Mouse (Mus musculus) midbrain, embryonic 11.5 days (tissue): ENCODE results near the gene Fos. TPM values are rescaled to one million over a fixed set of nuclear protein-coding genes. Genes with fewer than 3 reads are reported as not detected.

ENCODE experiments used
- ATAC-seq: fragments of 200-750 bp; cut with Nextera tagmentation; 2 replicates; pipeline ENCODE4 v1.8.0; 2017; ENCODE audit warnings: moderate TSS enrichment, moderate library complexity; ENCODE audit not compliant: low FRiP score
- DNase-seq: peaks from one replicate; pipeline ENCODE4 v3.0.0; 2015; ENCODE audit warnings: low spot score; ENCODE audit errors: missing footprints
- H3K27ac ChIP-seq: fragments of 300-500 bp; sonication (generic); 2 replicates; pipeline ENCODE4 v1.5.1; 2014; ENCODE audit warnings: low read depth, low read length
- H3K27me3 ChIP-seq: fragments of 300-500 bp; sonication (generic); 2 replicates; pipeline ENCODE4 v1.6.1; 2014; ENCODE audit warnings: mild to moderate bottlenecking, low read length, moderate library complexity, mixed read lengths; ENCODE audit not compliant: control insufficient read depth, insufficient read depth
- H3K36me3 ChIP-seq: fragments of 300-500 bp; sonication (generic); 2 replicates; pipeline ENCODE4 v1.6.1; 2014; ENCODE audit warnings: mild to moderate bottlenecking, low read length, moderate library complexity, mixed read lengths; ENCODE audit not compliant: control insufficient read depth, insufficient read depth
- H3K4me1 ChIP-seq: fragments of 300-500 bp; sonication (generic); 2 replicates; pipeline ENCODE4 v1.6.1; 2014; ENCODE audit warnings: low read length; ENCODE audit not compliant: control insufficient read depth, insufficient read depth
- H3K4me2 ChIP-seq: fragments of 300-500 bp; sonication (generic); 2 replicates; pipeline ENCODE4 v1.6.1; 2014; ENCODE audit warnings: mild to moderate bottlenecking, moderate library complexity
- H3K4me3 ChIP-seq: fragments of 300-500 bp; sonication (generic); 2 replicates; pipeline ENCODE4 v1.5.1; 2014; ENCODE audit warnings: low read depth, low read length
- H3K9ac ChIP-seq: fragments of 300-500 bp; sonication (generic); 2 replicates; pipeline ENCODE4 v1.6.1; 2014; ENCODE audit warnings: low read length
- H3K9me3 ChIP-seq: fragments of 300-500 bp; sonication (generic); 2 replicates; pipeline ENCODE4 v1.6.1; 2016; ENCODE audit warnings: low read length; ENCODE audit not compliant: control insufficient read depth
- WGBS: fragments of 180-500 bp; shearing (Covaris S2); extraction: QIAGEN DNeasy Blood & Tissue Kit; methylation state at CpG from one replicate; pipeline ENCODE4 v1.1.7; 2014; 5-methylcytosine and 5-hydroxymethylcytosine counted together
- polyA plus RNA-seq: library from polyadenylated mRNA; unstranded; fragments of >200 nt; fragmentation: Nextera tagmentation; extraction: Ambion mirVana; gene quantifications from 2 replicates; pipeline ENCODE4 v1.2.1, GENCODE M21; 2014

The Fos gene
- polyA plus RNA-seq, 1 experiment from 2014 or later: 0.89 TPM

DNA sequence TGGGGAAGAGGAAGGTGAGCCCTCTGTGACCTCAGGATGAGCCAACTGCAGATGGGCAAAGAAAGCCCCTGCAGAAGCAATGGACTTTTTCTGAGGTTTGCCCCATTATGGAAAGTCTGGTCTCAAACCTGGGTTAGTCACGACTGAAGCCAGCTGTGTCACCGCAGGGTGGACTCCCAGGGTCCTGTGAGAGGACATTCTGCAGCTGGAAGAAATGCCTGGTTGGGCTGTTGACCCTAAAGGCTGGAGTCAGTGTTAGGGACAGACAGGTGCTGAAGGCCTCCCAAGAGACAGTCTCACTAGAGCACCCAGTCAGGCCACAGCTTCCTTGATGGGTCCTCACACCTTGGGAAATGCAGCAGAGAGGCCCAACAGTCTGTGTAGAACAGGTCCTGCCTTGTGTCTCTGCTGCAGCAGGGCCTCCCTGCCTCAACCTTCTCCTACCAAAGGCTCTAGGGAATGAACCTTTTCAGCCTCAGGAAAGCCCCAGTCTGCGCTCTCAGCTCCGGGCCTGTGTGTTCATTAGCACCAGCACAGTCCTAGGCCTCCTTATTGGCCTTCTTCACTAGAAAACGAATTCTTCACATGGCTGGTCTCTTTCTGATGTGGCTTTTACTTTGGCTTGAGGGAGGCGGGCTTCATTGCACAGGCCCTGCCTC lies 40.2 kb downstream of the Fos start:
- no peaks in the 10 kb centered on the region for H3K36me3 ChIP-seq
- no peaks in the 10 kb centered on the region for H3K4me1 ChIP-seq
- no peak overlapping the region for H3K27ac ChIP-seq
- WGBS: 74% methylated on average over 6 of the region's 6 CpGs
- no peak overlapping the region for H3K9ac ChIP-seq
- H3K4me2 ChIP-seq: no peak overlapping the region
- H3K4me3 ChIP-seq: no peak overlapping the region
- DNase-seq (no peak), ATAC-seq (no peak)
- H3K9me3 ChIP-seq: no peaks in the 10 kb centered on the region
- no peaks in the 10 kb centered on the region for H3K27me3 ChIP-seq

DNA sequence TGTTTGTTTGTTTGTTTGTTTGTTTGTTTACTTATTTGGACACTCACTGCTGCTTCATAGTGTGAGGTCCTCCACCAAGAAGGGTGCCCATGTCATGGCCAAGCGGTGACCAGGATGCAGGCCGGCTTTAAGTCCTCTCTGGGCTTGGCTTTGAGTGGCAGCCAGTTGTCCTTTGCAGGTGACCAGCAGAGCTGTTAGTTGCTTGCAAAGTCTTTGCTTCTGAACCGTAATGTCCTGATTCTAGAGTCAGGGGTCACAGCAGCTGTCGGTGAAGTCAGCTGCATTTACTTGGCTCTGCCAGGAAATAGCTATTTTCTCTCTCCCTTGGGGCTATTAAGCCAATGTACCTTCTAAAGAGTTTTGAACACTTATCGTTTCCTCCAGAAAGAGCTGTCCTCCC lies 41.3 kb downstream of the Fos start:
- Histone ChIP-seq H3K4me1 (no peaks in the 10 kb centered on the region), H3K27me3 (no peaks in the 10 kb centered on the region), H3K4me3 (no peak overlapping the region), H3K27ac (no peak overlapping the region), H3K9me3 (no peaks in the 10 kb centered on the region), H3K36me3 (no peaks in the 10 kb centered on the region), H3K4me2 (no peak overlapping the region), H3K9ac (no peak overlapping the region)
- no peak for ATAC-seq
- 87% methylated on average over 5 of the region's 5 CpGs for WGBS
- no peak for DNase-seq

- no peak overlapping the region for H3K9ac ChIP-seq
- no peaks in the 10 kb centered on the region for H3K36me3 ChIP-seq
- H3K4me1 ChIP-seq: no peaks in the 10 kb centered on the region
- no peaks in the 10 kb centered on the region for H3K9me3 ChIP-seq
- no peak overlapping the region for H3K27ac ChIP-seq
- 89% methylated on average over 3 of the region's 3 CpGs for WGBS
- no peaks in the 10 kb centered on the region for H3K27me3 ChIP-seq
- no peak overlapping the region for H3K4me3 ChIP-seq
- ATAC-seq (no peak), DNase-seq (no peak)
- H3K4me2 ChIP-seq: no peak overlapping the region
Observed at GRCm38 (mm10) chr12:85515865-85516264, 42.2 kb downstream of the Fos start.

DNA sequence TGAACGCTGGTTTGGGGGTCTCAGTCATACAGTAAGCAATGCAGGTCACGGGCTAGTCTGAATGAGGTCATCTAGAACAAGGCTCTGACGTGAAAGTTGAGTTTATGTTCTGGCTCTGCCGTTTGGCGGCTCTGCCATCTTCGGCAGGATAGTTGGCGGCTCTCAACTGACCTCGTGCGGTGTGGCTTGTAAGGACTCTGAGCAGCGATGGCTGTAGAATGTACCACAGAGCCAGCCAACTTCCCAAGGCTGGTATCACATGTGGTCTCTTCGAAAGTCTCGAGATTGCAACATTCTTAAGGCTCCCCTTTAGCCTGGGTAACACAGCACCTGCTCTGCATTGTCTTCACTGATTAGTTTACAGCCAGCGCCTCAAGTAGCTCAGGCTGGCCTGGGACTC lies 43.6 kb downstream of the Fos start:
- Histone ChIP-seq H3K36me3 (no peaks in the 10 kb centered on the region), H3K9ac (no peak overlapping the region), H3K9me3 (no peaks in the 10 kb centered on the region), H3K27me3 (no peaks in the 10 kb centered on the region), H3K4me1 (no peaks in the 10 kb centered on the region), H3K27ac (no peak overlapping the region), H3K4me2 (no peak overlapping the region), H3K4me3 (no peak overlapping the region)
- WGBS: 91% methylated on average over 13 of the region's 13 CpGs
- no peak for DNase-seq
- ATAC-seq: no peak

DNA sequence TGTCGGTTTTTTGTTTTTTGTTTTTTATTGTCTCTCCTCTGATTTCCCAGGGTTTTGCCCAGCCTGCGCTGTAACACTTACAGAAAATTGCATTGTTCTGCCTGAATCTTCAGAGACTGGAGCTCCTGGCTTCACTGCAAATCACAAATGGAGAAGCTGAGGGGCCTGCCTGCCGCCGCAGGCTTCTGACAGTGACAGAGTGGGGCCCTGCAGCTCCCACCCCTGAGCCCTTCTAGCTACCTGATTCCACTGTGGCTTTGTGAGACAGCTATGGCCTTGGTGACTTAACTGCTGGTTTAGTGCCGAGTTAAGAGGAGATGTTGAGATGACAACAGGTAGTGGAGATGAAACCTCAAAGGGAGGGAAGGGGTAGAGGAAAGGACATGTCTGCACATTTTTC lies 44.3 kb downstream of the Fos start:
- Histone ChIP-seq H3K27me3 (no peaks in the 10 kb centered on the region), H3K4me1 (no peaks in the 10 kb centered on the region), H3K36me3 (no peaks in the 10 kb centered on the region), H3K27ac (no peak overlapping the region), H3K9ac (no peak overlapping the region), H3K4me3 (no peak overlapping the region), H3K4me2 (no peak overlapping the region), H3K9me3 (no peaks in the 10 kb centered on the region)
- DNase-seq (no peak), ATAC-seq (no peak)
- 91% methylated on average over 5 of the region's 5 CpGs for WGBS

DNA sequence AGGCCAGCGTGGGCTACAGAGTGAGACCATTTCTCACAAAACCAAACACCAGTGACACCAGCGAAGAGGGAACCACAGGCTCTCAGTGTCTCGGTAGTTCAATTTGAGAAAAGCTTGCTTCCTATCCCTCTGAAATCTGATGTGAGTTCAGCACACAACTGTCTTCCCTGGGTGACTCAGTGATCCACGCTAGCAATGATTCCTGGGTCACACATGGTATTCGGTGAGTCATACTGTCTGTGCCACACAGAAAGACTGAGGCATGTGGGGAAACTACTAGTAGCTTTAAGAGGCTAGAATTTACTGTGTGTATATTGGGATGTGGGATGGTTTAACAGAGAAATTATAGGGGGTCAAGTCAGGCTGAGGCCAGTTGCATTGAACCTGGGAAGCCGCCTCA lies 45.9 kb downstream of the Fos start:
- Histone ChIP-seq H3K4me3 (no peak overlapping the region), H3K9ac (no peak overlapping the region), H3K4me2 (no peak overlapping the region), H3K27ac (no peak overlapping the region), H3K4me1 (peaks cover 6% of the 10 kb centered on the region), H3K9me3 (no peaks in the 10 kb centered on the region), H3K27me3 (no peaks in the 10 kb centered on the region), H3K36me3 (no peaks in the 10 kb centered on the region)
- DNase-seq: no peak
- ATAC-seq: no peak
- WGBS: 93% methylated on average over 6 of the region's 6 CpGs

GRCm38 (mm10) chr12:85521101-85521500 lies 47.4 kb downstream of the Fos start:
- no peak for DNase-seq
- H3K36me3 ChIP-seq: no peaks in the 10 kb centered on the region
- peaks cover 10% of the 10 kb centered on the region for H3K4me1 ChIP-seq
- H3K9ac ChIP-seq: no peak overlapping the region
- H3K4me2 ChIP-seq: no peak overlapping the region
- WGBS: 86% methylated on average over 6 of the region's 6 CpGs
- H3K4me3 ChIP-seq: no peak overlapping the region
- no peaks in the 10 kb centered on the region for H3K9me3 ChIP-seq
- ATAC-seq: no peak
- no peaks in the 10 kb centered on the region for H3K27me3 ChIP-seq
- no peak overlapping the region for H3K27ac ChIP-seq

DNA sequence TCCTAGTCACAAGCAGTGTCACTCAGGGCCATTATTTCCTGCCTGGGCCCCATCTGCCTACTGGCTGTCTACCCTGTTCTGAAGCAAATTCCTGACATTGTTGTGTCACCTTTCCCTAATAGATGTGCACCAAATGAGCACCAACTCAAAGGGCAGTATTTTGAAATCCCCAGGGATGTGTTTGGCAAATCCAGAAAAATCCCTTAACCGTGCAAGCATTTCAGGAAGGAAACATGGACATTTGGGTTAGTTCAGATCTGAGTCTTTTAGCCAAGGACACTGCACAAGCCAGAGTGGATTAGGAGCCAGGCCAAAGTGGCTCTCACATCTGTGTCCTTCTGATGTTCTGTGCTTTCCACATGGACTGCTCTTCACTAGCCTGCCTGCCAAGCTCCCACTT lies 48.0 kb downstream of the Fos start:
- H3K27ac ChIP-seq: no peak overlapping the region
- no peak overlapping the region for H3K4me2 ChIP-seq
- H3K4me1 ChIP-seq: peaks cover 10% of the 10 kb centered on the region
- DNase-seq (no peak), ATAC-seq (no peak)
- H3K36me3 ChIP-seq: no peaks in the 10 kb centered on the region
- H3K9ac ChIP-seq: no peak overlapping the region
- no peak overlapping the region for H3K4me3 ChIP-seq
- WGBS: 89% methylated on average over 1 of the region's 1 CpGs
- no peaks in the 10 kb centered on the region for H3K27me3 ChIP-seq
- H3K9me3 ChIP-seq: no peaks in the 10 kb centered on the region

GRCm38 (mm10) chr12:85522631-85523388 lies 49.1 kb downstream of the Fos start:
- WGBS: 83% methylated on average over 7 of the region's 7 CpGs
- H3K27ac ChIP-seq: no peak overlapping the region
- ATAC-seq (no peak), DNase-seq (no peak)
- H3K4me2 ChIP-seq: no peak overlapping the region
- H3K4me1 ChIP-seq: peaks cover 10% of the 10 kb centered on the region
- H3K9ac ChIP-seq: no peak overlapping the region
- no peaks in the 10 kb centered on the region for H3K27me3 ChIP-seq
- no peaks in the 10 kb centered on the region for H3K36me3 ChIP-seq
- no peak overlapping the region for H3K4me3 ChIP-seq
- H3K9me3 ChIP-seq: no peaks in the 10 kb centered on the region
